Mouse (Mus musculus) left cerebral cortex, adult 9 months (tissue): ENCODE results near the gene Max.

Experiments used
- DNase-seq, 2 experiments: peaks; one replicate each; pipeline ENCODE4 v3.0.0; 2022; ENCODE audit warnings: low spot score in 2 of 2

The Max gene

DNA sequence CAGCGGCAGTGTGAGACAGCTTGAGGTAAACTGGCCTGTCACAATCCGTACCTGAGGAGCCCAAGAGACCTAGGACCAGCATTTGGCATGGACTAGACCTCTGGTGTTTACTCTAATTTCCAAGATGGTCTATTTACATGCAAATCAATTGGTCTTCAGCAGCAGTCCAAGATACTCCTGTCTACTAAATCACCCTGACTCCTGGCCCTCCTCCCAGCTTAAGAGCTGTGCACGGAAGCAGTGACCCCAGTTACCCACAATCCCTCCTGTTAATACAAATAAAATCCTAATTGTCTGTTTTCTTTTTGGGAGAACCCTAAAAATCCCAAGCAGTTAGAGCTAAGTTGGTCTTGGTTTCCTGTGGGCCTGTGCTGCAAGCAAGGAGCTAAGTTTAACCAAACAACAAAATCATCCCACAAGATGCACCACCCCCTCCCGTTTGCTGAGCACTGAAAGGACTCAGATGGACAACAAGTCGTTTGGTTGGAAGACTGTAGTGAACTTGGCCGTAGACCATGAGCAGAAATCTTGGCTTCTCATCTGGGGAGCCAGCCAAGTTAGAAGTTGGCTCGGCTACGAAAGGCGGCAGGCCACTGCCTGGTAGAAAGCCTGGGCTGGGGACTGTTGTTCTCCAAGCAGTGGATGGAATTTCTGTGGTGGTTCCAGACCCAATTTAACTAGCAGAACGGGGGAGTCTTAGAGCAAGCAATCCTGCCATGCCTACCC, 7.1 kb downstream of the Max start:
- DNase-seq: peak; percentile 46 to 82

DNA sequence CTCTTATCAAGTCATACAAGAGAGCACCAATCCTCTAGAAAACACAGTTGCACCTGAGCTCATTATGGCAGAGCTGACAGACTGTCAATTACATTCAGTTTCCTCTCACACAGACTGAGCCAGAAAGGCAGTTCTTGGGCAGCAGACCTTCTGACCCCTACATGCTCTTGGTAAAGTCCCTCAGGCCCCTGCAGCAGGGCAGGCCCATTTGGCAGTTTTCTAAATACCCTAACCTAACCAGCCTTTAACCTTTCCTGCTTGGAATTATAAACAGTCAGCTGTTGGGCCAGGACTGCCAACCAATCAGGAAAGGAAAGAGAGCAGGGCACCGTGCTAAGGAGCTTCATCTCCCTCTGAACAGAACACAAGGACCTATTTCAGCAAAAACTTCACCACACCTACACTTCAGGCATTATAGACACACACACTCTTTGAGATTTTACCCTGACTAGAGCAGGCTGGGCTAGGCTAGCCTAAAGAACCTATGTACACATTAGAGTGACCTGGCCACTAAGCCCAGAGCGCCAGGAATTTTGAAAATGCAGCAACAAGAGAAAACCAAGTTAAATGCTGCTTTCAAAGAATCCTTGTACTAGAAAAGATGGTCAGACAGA, 8.1 kb downstream of the Max start:
- no peak for DNase-seq

DNA sequence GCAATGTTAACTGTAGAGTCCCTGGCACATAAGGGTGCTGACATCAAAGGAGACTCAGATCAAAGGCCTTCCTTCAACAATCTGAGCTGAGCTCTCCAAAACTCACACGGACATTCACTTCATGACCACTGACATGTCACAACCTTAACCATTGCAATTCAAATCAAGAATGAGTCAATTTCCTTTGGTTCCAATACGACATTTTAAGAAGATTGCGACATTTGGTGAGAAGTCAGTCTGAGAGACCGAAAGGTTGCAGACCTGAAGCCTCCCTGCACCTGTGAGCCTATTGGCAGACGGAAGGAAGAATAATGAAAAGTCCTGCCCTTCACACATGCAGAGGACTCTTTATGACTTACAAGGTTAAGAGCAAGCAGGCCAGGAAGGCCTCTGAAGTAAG, 11.7 kb downstream of the Max start:
- DNase-seq: no peak

DNA sequence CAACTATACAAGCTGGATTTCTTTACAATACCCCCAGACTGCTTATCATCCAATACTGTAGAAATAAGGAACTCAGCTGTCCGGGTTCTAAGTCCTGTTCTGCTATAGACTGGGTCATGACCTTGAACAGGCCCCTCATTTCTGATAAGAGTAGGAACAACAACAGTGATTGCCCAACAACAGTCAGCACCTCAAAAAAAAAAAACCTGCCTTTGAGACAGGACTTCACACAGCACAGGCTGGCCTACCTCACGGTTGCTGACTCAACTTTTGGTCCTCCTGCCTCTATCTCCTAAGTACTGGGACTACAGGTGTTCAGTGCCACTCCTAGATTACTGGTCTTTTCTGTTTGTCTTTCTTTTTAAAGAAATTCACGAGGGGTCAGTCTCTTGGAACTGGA, 13.2 kb downstream of the Max start:
- DNase-seq: no peak

- no peak for DNase-seq
Observed at GRCm38 (mm10) chr12:76948185-76948584, 13.8 kb downstream of the Max start.

GRCm38 (mm10) chr12:76947487-76947886, 14.5 kb downstream of the Max start:
- DNase-seq: no peak

- no peak for DNase-seq
Observed at GRCm38 (mm10) chr12:76943466-76943865, 18.5 kb downstream of the Max start.

DNA sequence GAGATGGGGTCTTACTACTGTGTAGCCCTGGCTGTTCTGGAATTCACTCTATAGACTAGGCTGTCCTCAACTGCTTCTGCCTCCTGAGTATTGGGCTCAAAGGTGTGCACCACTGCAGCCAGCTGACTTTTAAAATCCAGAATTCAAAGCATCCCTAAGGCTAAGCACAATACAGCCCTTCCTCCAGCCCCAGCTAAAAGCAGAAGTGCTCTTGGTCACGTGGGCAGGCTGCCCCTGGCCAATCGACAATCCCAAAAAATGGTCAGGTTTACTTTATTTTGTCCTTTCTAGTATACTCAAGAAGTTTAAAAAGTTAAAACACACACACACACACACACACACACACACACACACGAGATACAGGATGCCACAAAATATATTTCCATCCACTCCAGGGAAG, 19.0 kb downstream of the Max start:
- no peak for DNase-seq

DNA sequence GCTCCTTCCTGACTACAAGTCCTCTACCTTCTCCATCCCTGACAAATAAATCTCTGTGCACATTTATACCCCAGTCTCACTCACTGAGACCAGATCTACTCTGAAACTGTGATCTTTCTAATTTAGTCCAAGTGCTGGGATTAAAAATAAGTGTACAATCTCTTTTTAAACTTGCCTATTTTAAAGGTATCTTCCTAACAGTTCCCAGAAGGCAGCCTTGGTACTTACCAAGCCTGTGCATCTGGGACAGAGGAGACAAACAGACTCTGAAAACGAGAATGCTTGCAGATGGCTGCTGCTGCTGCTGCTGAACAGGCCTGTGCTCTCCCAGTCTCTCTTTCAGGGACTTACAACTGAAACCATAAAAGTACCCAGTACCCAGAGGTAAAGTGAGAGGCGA, 19.5 kb downstream of the Max start:
- no peak for DNase-seq

DNA sequence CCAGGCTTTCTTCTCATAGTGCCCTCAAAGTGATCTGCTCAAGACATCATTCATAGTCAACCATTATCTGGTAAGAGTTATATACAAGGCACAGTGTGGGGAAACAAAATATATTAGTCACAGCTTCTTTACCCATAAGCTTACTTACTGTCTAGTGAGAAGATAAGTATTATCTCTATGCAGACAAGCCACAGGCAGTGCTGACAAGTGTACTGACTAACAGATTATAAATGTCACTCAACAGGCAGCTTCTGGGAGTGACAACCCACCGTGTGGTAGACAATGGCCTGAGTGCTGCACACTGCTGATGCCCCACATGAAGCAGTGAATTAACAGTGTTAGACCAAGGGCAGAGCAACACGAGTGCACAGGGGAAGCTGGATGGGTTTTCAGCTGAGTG, 20.5 kb downstream of the Max start:
- no peak for DNase-seq

DNA sequence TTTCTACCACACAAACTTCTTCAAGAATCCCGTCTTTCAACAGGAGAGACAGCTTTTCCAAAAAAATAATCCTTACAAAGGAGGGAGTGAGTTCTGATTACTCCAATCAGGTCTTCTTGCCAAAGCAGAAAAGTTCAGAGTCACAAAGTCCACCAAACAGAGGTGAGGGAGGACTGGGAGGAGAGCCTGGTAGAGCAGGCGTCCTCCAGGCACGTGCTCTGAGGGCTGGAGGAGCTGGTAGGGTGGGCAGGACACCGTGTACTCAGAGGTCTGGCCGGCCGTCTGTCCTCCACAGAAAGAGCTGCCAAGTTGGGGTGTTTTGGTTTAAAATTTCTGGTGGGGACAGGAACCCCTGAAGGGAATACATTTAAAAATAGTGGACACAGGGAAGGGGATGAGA, 24.0 kb downstream of the Max start:
- DNase-seq: no peak

DNA sequence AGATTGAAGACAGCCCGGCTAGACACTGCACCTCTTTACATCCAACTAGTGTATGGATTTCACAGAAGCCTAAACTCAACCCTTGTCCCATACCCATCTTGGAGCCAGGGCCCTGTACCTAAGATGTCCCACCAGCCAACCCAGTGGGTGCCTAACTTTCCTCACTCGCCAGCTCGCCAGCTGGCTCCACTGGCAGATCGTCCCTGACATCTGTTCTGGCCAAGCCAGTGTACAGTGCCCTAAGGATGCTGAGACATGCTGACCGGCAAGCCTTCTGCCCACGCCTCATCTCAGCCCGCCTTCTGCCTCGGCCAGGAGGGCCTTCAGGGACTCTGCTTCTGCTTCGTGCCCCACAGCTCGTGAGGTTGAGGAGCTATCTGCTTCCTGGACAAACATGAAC, 25.8 kb downstream of the Max start:
- DNase-seq: no peak

- DNase-seq: no peak
Observed at GRCm38 (mm10) chr12:76934438-76934837, 27.6 kb downstream of the Max start.

DNA sequence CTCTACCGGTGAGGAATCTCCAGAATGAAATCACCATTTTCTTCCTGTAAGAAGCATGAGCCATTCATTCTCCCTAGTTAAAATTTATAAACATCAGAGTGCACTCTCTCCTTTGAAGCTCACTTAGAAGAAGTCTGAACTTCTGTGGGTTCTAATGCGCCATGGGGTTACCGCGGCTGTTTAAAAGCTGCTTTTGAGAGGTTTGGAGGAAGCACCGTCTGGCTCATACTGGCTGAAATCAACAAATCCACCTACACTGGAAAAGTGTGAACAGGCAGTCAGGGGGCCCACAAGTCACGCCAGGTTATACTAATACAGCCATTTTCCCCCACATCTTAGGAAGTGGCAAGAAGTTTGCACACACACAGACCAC, 29.3 kb downstream of the Max start:
- DNase-seq: no peak

GRCm38 (mm10) chr12:76931739-76932687, 30.0 kb downstream of the Max start:
- DNase-seq: no peak

DNA sequence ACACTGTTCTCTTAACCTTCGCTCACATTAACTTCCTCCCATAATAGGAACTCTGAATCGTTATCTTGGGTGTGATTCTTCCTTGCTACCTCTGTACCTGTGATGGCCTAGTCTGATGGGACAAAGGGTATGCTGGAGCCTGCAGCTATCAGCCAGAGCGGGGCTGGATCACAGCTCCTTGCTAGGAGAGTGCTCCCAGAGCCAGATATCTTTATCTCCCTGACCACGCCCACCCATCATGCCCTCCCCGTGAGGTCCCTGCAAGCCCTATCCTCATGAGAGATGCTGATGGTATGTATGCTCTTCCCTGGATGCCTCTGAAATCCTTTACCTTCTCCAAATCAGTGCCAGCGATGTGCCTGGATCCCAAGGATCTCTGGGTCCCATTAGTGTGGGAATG, 31.8 kb downstream of the Max start:
- DNase-seq: no peak

GRCm38 (mm10) chr12:76927539-76927938, 34.5 kb downstream of the Max start:
- no peak for DNase-seq

- no peak for DNase-seq
Observed at GRCm38 (mm10) chr12:76927012-76927411, 35.0 kb downstream of the Max start.

DNA sequence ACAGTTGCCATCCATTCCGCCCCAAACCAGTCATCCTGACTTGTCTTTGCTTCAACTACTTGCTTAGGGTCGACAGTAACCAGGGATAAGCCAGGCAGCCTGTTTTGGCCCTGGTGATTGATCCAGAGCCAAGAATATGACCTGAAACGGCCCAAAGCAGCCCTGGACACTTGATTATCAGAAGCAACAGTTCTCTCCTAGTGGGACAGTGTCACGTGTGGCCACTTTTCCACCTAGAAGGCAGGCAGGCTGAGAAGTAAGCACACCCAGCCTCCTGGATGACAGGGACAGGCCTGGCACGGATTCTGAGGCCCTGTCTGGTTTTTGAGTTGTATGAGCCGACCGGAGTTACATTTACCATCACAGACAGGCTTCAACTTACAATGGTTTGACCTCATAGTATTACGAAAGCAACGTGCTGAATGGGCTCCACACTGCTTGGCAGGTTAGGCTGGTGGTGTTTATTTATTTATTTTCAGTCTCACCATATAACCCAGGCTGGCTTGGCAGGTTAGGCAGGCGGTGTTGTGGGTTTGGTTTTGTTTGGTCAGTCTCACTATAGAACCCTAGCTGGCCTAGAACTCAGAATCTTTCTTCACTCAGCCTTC, 35.6 kb downstream of the Max start:
- no peak for DNase-seq

DNA sequence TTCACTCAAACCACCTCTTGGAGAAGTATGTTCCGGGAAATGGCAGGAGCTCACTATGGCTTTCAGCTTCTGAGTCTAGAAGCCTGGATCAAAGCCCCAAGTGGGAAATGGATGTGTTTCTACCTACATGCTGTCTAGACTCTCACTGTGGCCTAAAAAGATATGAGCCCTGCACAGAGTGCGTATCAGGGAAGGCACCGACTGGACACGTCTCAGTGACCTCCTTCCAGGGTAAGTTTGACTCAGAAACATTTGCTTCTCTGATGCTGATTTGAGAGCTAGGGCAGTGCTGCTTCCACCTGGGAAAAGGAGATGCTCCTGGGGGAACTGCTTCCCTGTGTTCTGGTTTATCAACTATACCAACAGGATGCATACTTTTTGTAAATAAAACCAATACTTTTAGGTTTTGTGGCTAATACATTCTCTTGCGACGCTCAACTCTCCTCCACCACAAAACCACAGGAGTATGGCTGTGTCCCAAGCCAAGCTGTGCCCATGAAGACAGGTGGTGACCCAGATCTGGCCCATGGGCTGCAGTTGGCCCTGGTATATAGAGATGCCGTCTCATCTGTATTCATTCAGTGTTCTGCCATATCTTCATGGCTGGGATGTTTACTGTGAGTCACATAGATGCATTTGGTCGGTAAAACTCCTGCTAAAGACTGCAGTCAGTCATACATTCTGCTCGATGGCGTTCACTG, 36.9 kb downstream of the Max start:
- DNase-seq: no peak

- no peak for DNase-seq
Observed at GRCm38 (mm10) chr12:76923118-76923517, 38.9 kb downstream of the Max start.

DNA sequence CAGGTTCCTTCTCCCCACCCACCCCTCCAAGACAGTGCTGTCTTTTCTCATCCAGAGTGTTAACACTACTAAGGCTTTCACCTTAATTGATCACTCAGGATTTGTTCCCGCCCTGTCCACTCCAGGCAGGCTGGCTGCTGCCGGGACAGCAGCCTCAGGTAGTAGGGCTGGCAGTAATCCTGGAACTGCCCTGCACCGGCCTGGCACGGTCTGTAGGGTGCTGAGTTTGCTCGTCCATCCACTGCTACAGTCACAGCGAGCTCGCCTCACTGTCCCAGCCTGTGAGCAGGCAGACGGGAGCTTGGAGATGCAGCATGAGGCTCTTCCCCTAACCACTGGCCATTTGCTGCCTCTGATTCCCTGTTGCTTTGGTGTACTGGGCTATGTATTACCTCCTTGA, 41.0 kb downstream of the Max start:
- no peak for DNase-seq
